Mouse (Mus musculus) C3H10T1/2 (cell line): ENCODE measurements around the gene Rpl22l1. TPM values are rescaled to one million over a fixed set of nuclear protein-coding genes. Genes with fewer than 3 reads are reported as not detected.

ENCODE experiments used
- polyA plus RNA-seq, 2 experiments: library from polyadenylated mRNA; unstranded; fragments of >200 nt; fragmentation: generic; extraction: Trizol; gene quantifications; one replicate each; pipeline ENCODE4 v1.2.1; 2012; ENCODE audit warnings: missing spikeins in 2 of 2

Gene Rpl22l1
- polyA plus RNA-seq = 100 to 1,000 TPM in 1 of 2 experiments, 10 to 100 TPM in 1; 62.1 to 175 TPM

DNA sequence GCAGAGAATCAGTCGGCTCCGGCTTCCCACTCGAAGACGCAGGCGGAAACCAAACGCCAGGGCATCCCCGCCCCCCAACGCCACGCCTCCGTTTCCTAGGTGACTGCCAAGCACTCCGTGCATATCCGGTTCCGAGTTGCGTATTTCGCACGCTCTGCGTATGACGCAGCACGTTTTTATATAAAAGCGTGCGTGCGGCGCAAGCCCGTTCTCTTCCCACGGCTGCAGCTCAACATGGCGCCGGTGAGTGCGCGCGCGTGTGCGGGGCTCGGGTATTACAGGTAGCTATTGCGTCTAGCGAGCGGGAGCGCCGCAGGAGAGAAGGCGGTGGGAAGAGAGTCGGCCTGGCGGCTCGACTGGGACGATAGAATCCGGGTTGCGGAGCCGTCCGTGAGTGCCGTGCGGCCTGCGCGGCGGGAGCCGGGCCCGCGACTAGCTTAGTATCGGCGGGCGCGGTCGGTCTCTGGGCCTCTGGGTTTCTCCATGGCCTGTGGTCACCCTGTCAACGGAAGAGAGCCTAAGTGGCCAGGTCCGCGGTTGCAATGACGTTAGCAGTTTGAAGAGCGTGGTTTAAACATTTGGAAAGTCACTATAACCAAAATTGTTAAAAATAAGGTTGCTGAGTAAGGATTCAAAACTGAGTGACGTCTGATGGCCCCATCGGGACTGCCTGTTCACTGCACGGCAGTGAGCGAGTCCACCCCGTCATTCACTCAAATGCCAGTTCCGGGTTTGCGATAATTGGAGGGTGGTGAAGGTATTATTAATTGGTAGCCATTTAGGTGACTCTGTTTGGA is at the start of gene Rpl22l1:
Gene Rpl22l1 (plus strand): TSS at position 136 of the 797 bp plus-strand sequence.

GRCm38 (mm10) chr3:28780994-28781393 is 24.2 kb upstream of the Rpl22l1 start, which contains the start of gene Eif5a2:
Gene Eif5a2 (plus strand): TSS chr3:28781276.

Other genes starting within 250 kb of the Rpl22l1 start
- not detected for gene Slc2a2, start 107.5 kb upstream of the Rpl22l1 start, polyA plus RNA-seq
- gene Eif5a2, start 24.2 kb upstream of the Rpl22l1 start, polyA plus RNA-seq = under 1 TPM; 0.04 to 0.52 TPM
- gene Gm1527, start 87.2 kb downstream of the Rpl22l1 start, polyA plus RNA-seq = not detected